Comparison of ENCODE assay signal across 20 mouse cellular contexts in the genomic region with DNA sequence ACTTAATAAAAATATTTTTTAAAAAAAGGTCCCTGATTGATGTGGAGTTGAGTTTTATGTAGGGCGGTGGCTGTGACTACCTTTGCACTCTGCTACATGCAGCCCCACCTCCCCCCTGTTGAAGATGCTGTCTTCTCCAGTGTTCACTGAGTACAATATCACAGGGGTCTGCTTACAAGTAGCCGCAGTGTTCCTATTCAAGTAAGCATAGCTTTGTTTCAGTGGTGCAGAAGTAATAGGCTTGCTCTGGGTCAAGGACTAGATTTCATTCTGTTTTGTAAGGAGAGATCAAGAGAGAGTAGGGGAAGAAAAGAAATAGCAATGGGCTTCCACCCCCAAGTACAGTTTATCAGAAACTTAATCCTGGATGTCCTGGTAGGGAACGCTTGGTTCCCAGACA. TPM values are rescaled to one million over a fixed set of nuclear protein-coding genes. Genes with fewer than 3 reads are reported as not detected.
DNase-seq lines count a peak whose midpoint lies in the region; ATAC-seq and TF ChIP-seq lines count a peak whose summit lies in the region.
"Had no signal": no experiment of that assay in that cellular context is flagged by ENCODE, and none has a peak within 500 bp of the region (broad histone marks: within the 10 kb centered on the region; RNA-seq: fewer than 3 reads in every experiment).

No protein-coding gene starts in this region.

- H3K9me3 ChIP-seq in embryonic facial prominence, embryonic 11.5 days (replicated peaks; ENCODE audit: control insufficient read depth, low read length): no peaks in the 10 kb centered on the region
- H3K9me3 ChIP-seq in embryonic facial prominence, embryonic 10.5 days: no peaks in the 10 kb centered on the region
- H3K9me3 ChIP-seq in intestine, embryonic 15.5 days: no peaks in the 10 kb centered on the region
- H3K9me3 ChIP-seq: heart, embryonic 15.5 days; hindbrain, embryonic 13.5 days had no signal

- no peaks in the 10 kb centered on the region for H3K36me3 ChIP-seq in embryonic facial prominence, embryonic 11.5 days (replicated peaks; ENCODE audit: control insufficient read depth, insufficient read depth, low read depth, low read length)
- no peaks in the 10 kb centered on the region for H3K36me3 ChIP-seq in embryonic facial prominence, embryonic 10.5 days (replicated peaks)
- H3K36me3 ChIP-seq in heart, adult 2 months (ENCODE audit: control insufficient read depth, insufficient read depth, low read length): no peaks in the 10 kb centered on the region
- H3K36me3 ChIP-seq in intestine, embryonic 15.5 days: no peaks in the 10 kb centered on the region
- H3K36me3 ChIP-seq: heart, embryonic 15.5 days; hindbrain, embryonic 13.5 days had no signal

- no peaks in the 10 kb centered on the region for H3K79me2 ChIP-seq in heart, adult 2 months (replicated peaks; ENCODE audit: control insufficient read depth, insufficient read depth, low read length)

- no peak overlapping the region for H3K9ac ChIP-seq in embryonic facial prominence, embryonic 11.5 days (replicated peaks; ENCODE audit: low read length)
- no peak overlapping the region for H3K9ac ChIP-seq in heart, adult 2 months (ENCODE audit: low read depth, low read length)
- no peak overlapping the region for H3K9ac ChIP-seq in intestine, embryonic 15.5 days
- H3K9ac ChIP-seq: heart, embryonic 15.5 days; hindbrain, embryonic 13.5 days had no signal

- ATAC-seq in embryonic facial prominence, embryonic 11.5 days (replicated peaks; ENCODE audit: insufficient number of reproducible peaks, low FRiP score, low TSS enrichment, low read depth): peak; percentile 78
- no peak for ATAC-seq in intestine, embryonic 15.5 days
- ATAC-seq: hindbrain, postnatal 0 days had no signal

- intact Hi-C loops in heart, adult 2 months (cut with DNase I): no loop called here

- no peak overlapping the region for H3K4me3 ChIP-seq in embryonic facial prominence, embryonic 11.5 days (ENCODE audit: low read depth, low read length)
- H3K4me3 ChIP-seq in embryonic facial prominence, embryonic 10.5 days: no peak overlapping the region
- H3K4me3 ChIP-seq in heart, adult 2 months: no peak overlapping the region
- no peak overlapping the region for H3K4me3 ChIP-seq in intestine, embryonic 15.5 days (replicated peaks)
- H3K4me3 ChIP-seq: heart, embryonic 15.5 days; hindbrain, embryonic 13.5 days had no signal

- TF ChIP-seq CTCF in heart, adult 2 months (IDR thresholded peaks at IDR 0.05): no peak
- TF ChIP-seq CTCF in brain, embryonic 14.5 days (IDR thresholded peaks at IDR 0.05; ENCODE audit: borderline replicate concordance, extremely low read depth, insufficient read depth, insufficient read length): no peak

- no peaks in the 10 kb centered on the region for H3K27me3 ChIP-seq in embryonic facial prominence, embryonic 11.5 days (ENCODE audit: control insufficient read depth, insufficient read depth, low read length)
- peaks cover 2% of the 10 kb centered on the region; the same call in 1 of the 2 replicates for H3K27me3 ChIP-seq in embryonic facial prominence, embryonic 10.5 days (replicated peaks; ENCODE audit: low read depth, poor library complexity, severe bottlenecking)
- H3K27me3 ChIP-seq in heart, adult 2 months (ENCODE audit: control insufficient read depth, insufficient read depth, low read length): no peaks in the 10 kb centered on the region
- no peaks in the 10 kb centered on the region for H3K27me3 ChIP-seq in intestine, embryonic 15.5 days (replicated peaks)
- H3K27me3 ChIP-seq: CH12.LX; heart, embryonic 15.5 days; hindbrain, embryonic 13.5 days had no signal

- no peak overlapping the region for H3K4me2 ChIP-seq in embryonic facial prominence, embryonic 11.5 days (ENCODE audit: low read depth, low read length)
- H3K4me2 ChIP-seq in intestine, embryonic 15.5 days (replicated peaks): no peak overlapping the region
- H3K4me2 ChIP-seq: heart, embryonic 11.5 days; heart, embryonic 15.5 days; hindbrain, embryonic 13.5 days had no signal

- H3K27ac ChIP-seq in embryonic facial prominence, embryonic 11.5 days (replicated peaks; ENCODE audit: low read depth, low read length): no peak overlapping the region
- no peak overlapping the region for H3K27ac ChIP-seq in embryonic facial prominence, embryonic 10.5 days (replicated peaks)
- no peak overlapping the region for H3K27ac ChIP-seq in heart, adult 2 months
- no peak overlapping the region for H3K27ac ChIP-seq in intestine, embryonic 15.5 days
- H3K27ac ChIP-seq: heart, embryonic 15.5 days; hindbrain, embryonic 13.5 days; hindbrain, postnatal 0 days had no signal

- 0 out of 2 replicates have a peak, but pooled peaks cover 3% of the 10 kb centered on the region for H3K4me1 ChIP-seq in embryonic facial prominence, embryonic 11.5 days (ENCODE audit: control insufficient read depth, insufficient read depth, low read length)
- peaks cover 26% of the 10 kb centered on the region for H3K4me1 ChIP-seq in embryonic facial prominence, embryonic 10.5 days
- no peaks in the 10 kb centered on the region for H3K4me1 ChIP-seq in heart, adult 2 months (ENCODE audit: control insufficient read depth, insufficient read depth, low read length)
- 0 out of 2 replicates have a peak, but pooled peaks cover 3% of the 10 kb centered on the region for H3K4me1 ChIP-seq in intestine, embryonic 15.5 days (replicated peaks)
- H3K4me1 ChIP-seq: hindbrain, embryonic 13.5 days had no signal

- 80% methylated on average over 3 of the region's 3 CpGs for WGBS in embryonic facial prominence, embryonic 11.5 days
- WGBS in embryonic facial prominence, embryonic 10.5 days: 78% methylated on average over 3 of the region's 3 CpGs
- 91% methylated on average over 3 of the region's 3 CpGs for WGBS in heart, adult 2 months
- WGBS in intestine, embryonic 15.5 days: 91% methylated on average over 3 of the region's 3 CpGs

- no peak for TF ChIP-seq POLR2A in heart, adult 2 months (IDR thresholded peaks at IDR 0.05; ENCODE audit: insufficient read depth, low read depth, low read length)
- no peak for TF ChIP-seq POLR2A in brain, embryonic 14.5 days (IDR thresholded peaks at IDR 0.05; ENCODE audit: borderline replicate concordance, extremely low read depth, insufficient read depth, insufficient read length, poor library complexity, severe bottlenecking)

- peak; percentile 29 for DNase-seq in embryonic facial prominence, embryonic 11.5 days (ENCODE audit: low spot score)
- DNase-seq in embryonic facial prominence, embryonic 10.5 days (ENCODE audit: low spot score): no peak
- peak; percentile 14 for DNase-seq in heart, adult 11 months
- DNase-seq in heart, adult 2 months: no peak
- DNase-seq in brain, embryonic 14.5 days (ENCODE audit: low read depth): peak; percentile 52
- DNase-seq in retina, postnatal 1 day: peak; percentile 78
- DNase-seq: adrenal gland, postnatal 10 days; cerebellum, adult 18-20 months; cerebellum, adult 9-11 months; cerebellum, postnatal 36 days; gastrocnemius, postnatal 36 days; heart, adult 18-20 months; heart, postnatal 14 days; kidney, adult 18-20 months had no signal

- TF ChIP-seq EP300 in heart, adult 2 months (IDR thresholded peaks at IDR 0.05; ENCODE audit: insufficient read depth, low read depth, low read length): no peak

RNA-seq across cellular contexts. Expression of gene Txnrd1, which starts 16.2 kb away (rescaled TPM):
- 180 and 185 TPM in 2 replicates for polyA plus RNA-seq in embryonic facial prominence, embryonic 11.5 days (2014; fragmentation: Nextera tagmentation; extraction: Ambion mirVana)
- 169 and 177 TPM in 2 replicates for polyA plus RNA-seq in embryonic facial prominence, embryonic 10.5 days (2016; fragmentation: Nextera tagmentation; extraction: Ambion mirVana)
- 10 to 100 TPM; 56.8 to 61.1 TPM for total RNA-seq in heart, adult 2 months (2021)
- 21.3 and 29.9 TPM in 2 replicates for polyA plus RNA-seq in heart, adult 2 months (2012; rRNA removed)
- 105 and 115 TPM in 2 replicates for polyA plus RNA-seq in brain, embryonic 14.5 days (2012; rRNA removed)
- polyA plus RNA-seq in intestine, embryonic 15.5 days (2015; fragmentation: Nextera tagmentation; extraction: Ambion mirVana): 106 and 115 TPM in 2 replicates

RNA-seq across cellular contexts. Expression of gene Eid3, which starts 48.9 kb away (rescaled TPM):
- 0.58 and 0.81 TPM in 2 replicates for polyA plus RNA-seq in embryonic facial prominence, embryonic 11.5 days (2014; fragmentation: Nextera tagmentation; extraction: Ambion mirVana)
- polyA plus RNA-seq in embryonic facial prominence, embryonic 10.5 days (2016; fragmentation: Nextera tagmentation; extraction: Ambion mirVana): 0.52 and 0.57 TPM in 2 replicates
- total RNA-seq in heart, adult 2 months (2021): under 1 TPM; 0.45 to 0.63 TPM
- 0.18 and 0.21 TPM in 2 replicates for polyA plus RNA-seq in heart, adult 2 months (2012; rRNA removed)
- polyA plus RNA-seq in brain, embryonic 14.5 days (2012; rRNA removed): 0.57 and 1.2 TPM in 2 replicates
- polyA plus RNA-seq in intestine, embryonic 15.5 days (2015; fragmentation: Nextera tagmentation; extraction: Ambion mirVana): 0.42 and 0.46 TPM in 2 replicates

RNA-seq across cellular contexts. Expression of gene Nfyb, which starts 53.6 kb away (rescaled TPM):
- 71.8 and 104 TPM in 2 replicates for polyA plus RNA-seq in embryonic facial prominence, embryonic 11.5 days (2014; fragmentation: Nextera tagmentation; extraction: Ambion mirVana)
- 54.6 and 56.3 TPM in 2 replicates for polyA plus RNA-seq in embryonic facial prominence, embryonic 10.5 days (2016; fragmentation: Nextera tagmentation; extraction: Ambion mirVana)
- 10 to 100 TPM; 13.9 to 14.1 TPM for total RNA-seq in heart, adult 2 months (2021)
- polyA plus RNA-seq in heart, adult 2 months (2012; rRNA removed): 7.5 and 11.9 TPM in 2 replicates
- 55.7 and 64.5 TPM in 2 replicates for polyA plus RNA-seq in brain, embryonic 14.5 days (2012; rRNA removed)
- 37.9 and 42.7 TPM in 2 replicates for polyA plus RNA-seq in intestine, embryonic 15.5 days (2015; fragmentation: Nextera tagmentation; extraction: Ambion mirVana)

Comparison
In these comparisons a context has a peak if more than half of its experiments do, and no peak if none do; other contexts are left out.
1. DNase-seq: peak in embryonic facial prominence, embryonic 11.5 days (single experiment), heart, adult 11 months (single experiment), brain, embryonic 14.5 days (single experiment) and retina, postnatal 1 day (single experiment); none in embryonic facial prominence, embryonic 10.5 days (single experiment) and heart, adult 2 months (0 of 2).